Mouse (Mus musculus) spleen, embryonic (tissue): ENCODE results near the gene E2f8.

Source experiments
- CTCF ChIA-PET: fragments of 350-600 bp; sonication (Branson Sonifier 250); formaldehyde crosslinking; loops from one replicate; lab custom pipeline; 2022; lab: Charles Lee

The E2f8 gene

GRCm38 (mm10) chr7:48893093-48893492 is 11.7 kb upstream of the E2f8 start:
- CTCF ChIA-PET: no interaction called here

- CTCF ChIA-PET: no interaction called here
These were observed 9.6 kb upstream of the E2f8 start for GRCm38 (mm10) chr7:48891029-48891428.

GRCm38 (mm10) chr7:48888751-48889150 is 7.4 kb upstream of the E2f8 start:
- CTCF ChIA-PET: no interaction called here

GRCm38 (mm10) chr7:48887973-48888372 is 6.6 kb upstream of the E2f8 start:
- CTCF ChIA-PET: no interaction called here

GRCm38 (mm10) chr7:48884266-48884611 is 2.8 kb upstream of the E2f8 start:
- CTCF ChIA-PET: no interaction called here

GRCm38 (mm10) chr7:48883525-48884265 is 2.3 kb upstream of the E2f8 start:
- CTCF ChIA-PET: no interaction called here

- CTCF ChIA-PET: interaction anchor here (0.5 to 0.9 kb wide), 3 partner anchors 9 to 81 kb away, joined by 3 to 4 read pairs (median 3); no protein-coding TSS in a partner anchor
These were observed 694 bp upstream of the E2f8 start for GRCm38 (mm10) chr7:48881971-48882609.

GRCm38 (mm10) chr7:48880591-48881481 is 560 bp downstream of the E2f8 start:
- CTCF ChIA-PET: no interaction called here

- CTCF ChIA-PET: interaction anchor here (0.5 to 0.7 kb wide), 2 partner anchors 127 to 131 kb away, joined by 3 read pairs; no protein-coding TSS in a partner anchor
These were observed 1.8 kb downstream of the E2f8 start for GRCm38 (mm10) chr7:48879574-48879973.

GRCm38 (mm10) chr7:48877786-48878390 is 3.5 kb downstream of the E2f8 start:
- CTCF ChIA-PET: no interaction called here

- CTCF ChIA-PET: interaction anchor here (0.9 kb wide), 1 partner anchor 126 kb away, joined by 4 read pairs; no protein-coding TSS in a partner anchor
These were observed 4.9 kb downstream of the E2f8 start for GRCm38 (mm10) chr7:48876526-48876925.

- CTCF ChIA-PET: interaction anchor here (1.2 kb wide), 1 partner anchor 19 kb away, joined by 3 read pairs; no protein-coding TSS in a partner anchor
These were observed 6.3 kb downstream of the E2f8 start for GRCm38 (mm10) chr7:48875096-48875495.

- CTCF ChIA-PET: no interaction called here
These were observed 10.1 kb downstream of the E2f8 start for GRCm38 (mm10) chr7:48871292-48871691.

GRCm38 (mm10) chr7:48870579-48871180 is 10.7 kb downstream of the E2f8 start:
- CTCF ChIA-PET: no interaction called here

- CTCF ChIA-PET: no interaction called here
These were observed 11.3 kb downstream of the E2f8 start for GRCm38 (mm10) chr7:48870144-48870543.

GRCm38 (mm10) chr7:48867576-48867975 is 13.8 kb downstream of the E2f8 start:
- CTCF ChIA-PET: no interaction called here

GRCm38 (mm10) chr7:48864671-48865458 is 16.5 kb downstream of the E2f8 start:
- CTCF ChIA-PET: no interaction called here

GRCm38 (mm10) chr7:48864199-48864598 is 17.2 kb downstream of the E2f8 start:
- CTCF ChIA-PET: no interaction called here

- CTCF ChIA-PET: no interaction called here
These were observed 19.6 kb downstream of the E2f8 start for GRCm38 (mm10) chr7:48861796-48862195.

- CTCF ChIA-PET: no interaction called here
These were observed 20.4 kb downstream of the E2f8 start for GRCm38 (mm10) chr7:48860948-48861347.
